Mouse (Mus musculus) myocyte (in vitro differentiated cells): Measurements from ENCODE around the gene Gorab.

ENCODE experiments used
- CEBPB ChIP-seq: IDR thresholded peaks from 2 replicates; pipeline ENCODE4 v1.6.1; 2011; ENCODE audit warnings: mild to moderate bottlenecking, moderate library complexity; ENCODE audit not compliant: poor library complexity, insufficient read depth, severe bottlenecking
- MAX ChIP-seq: IDR thresholded peaks from one replicate; pipeline ENCODE4 v1.6.1; 2011; ENCODE audit warnings: low read depth, mild to moderate bottlenecking, control low read depth
- MYOD1 ChIP-seq, 3 experiments: IDR thresholded peaks; one replicate each; pipeline ENCODE4 v1.6.1; 2011; ENCODE audit warnings: control low read depth in 2 of 3, low read depth in 2 of 3, mild to moderate bottlenecking in 2 of 3, moderate library complexity in 1 of 3; ENCODE audit not compliant: insufficient read length in 2 of 3, control insufficient read depth in 1 of 3
- MYOG ChIP-seq, 3 experiments: IDR thresholded peaks; one replicate each; pipeline ENCODE4 v1.6.1; 2011; ENCODE audit warnings: control low read depth in 2 of 3, low read depth in 2 of 3, mild to moderate bottlenecking in 2 of 3; ENCODE audit not compliant: insufficient read length in 2 of 3, control insufficient read depth in 1 of 3, insufficient read depth in 1 of 3
- POLR2A ChIP-seq: IDR thresholded peaks from one replicate; pipeline ENCODE4 v1.6.1; 2011; ENCODE audit warnings: low read depth, mild to moderate bottlenecking, control low read depth, moderate library complexity; ENCODE audit not compliant: insufficient read length
- POLR2AphosphoS2 ChIP-seq: IDR thresholded peaks from one replicate; pipeline ENCODE4 v1.6.1; 2011; ENCODE audit warnings: low read depth, control low read depth; ENCODE audit not compliant: insufficient read length
- REST ChIP-seq: IDR thresholded peaks from one replicate; pipeline ENCODE4 v1.6.1; 2011; ENCODE audit warnings: mild to moderate bottlenecking, control low read depth, moderate library complexity; ENCODE audit not compliant: insufficient read depth, insufficient read length
- SRF ChIP-seq: IDR thresholded peaks from one replicate; pipeline ENCODE4 v1.6.1; 2011; ENCODE audit warnings: low read depth; ENCODE audit not compliant: control insufficient read depth, insufficient read length
- TCF12 ChIP-seq: IDR thresholded peaks from one replicate; pipeline ENCODE4 v1.6.1; 2011; ENCODE audit warnings: mild to moderate bottlenecking, control low read depth; ENCODE audit not compliant: poor library complexity, insufficient read depth, severe bottlenecking
- USF1 ChIP-seq: IDR thresholded peaks from one replicate; pipeline ENCODE4 v1.6.1; 2011; ENCODE audit warnings: low read depth, mild to moderate bottlenecking, control low read depth, moderate library complexity

- no peak for TF ChIP-seq MYOD1 (IDR thresholded peaks at IDR 0.05; ENCODE audit: control insufficient read depth in 1 of 3, insufficient read length in 2 of 3, low read depth in 2 of 3)
- no peak for TF ChIP-seq POLR2A
- no peak for TF ChIP-seq SRF
- TF ChIP-seq USF1: no peak
- TF ChIP-seq MAX: no peak
- no peak for TF ChIP-seq CEBPB
- no peak for TF ChIP-seq TCF12
- TF ChIP-seq REST: no peak
- no peak for TF ChIP-seq MYOG (IDR thresholded peaks at IDR 0.05; ENCODE audit: control insufficient read depth in 1 of 3, insufficient read depth in 1 of 3, insufficient read length in 2 of 3, low read depth in 2 of 3)
- TF ChIP-seq POLR2AphosphoS2: no peak
These were observed 45.3 kb downstream of the Gorab start for GRCm38 (mm10) chr1:163358165-163358564.
